Mouse (Mus musculus): ENCODE measurements around the gene Prtg. TPM values are rescaled to one million over a fixed set of nuclear protein-coding genes. Genes with fewer than 3 reads are reported as not detected.

The Prtg gene
- polyA plus RNA-seq, 1 experiment from 2014 or later = 0.17 TPM

DNA sequence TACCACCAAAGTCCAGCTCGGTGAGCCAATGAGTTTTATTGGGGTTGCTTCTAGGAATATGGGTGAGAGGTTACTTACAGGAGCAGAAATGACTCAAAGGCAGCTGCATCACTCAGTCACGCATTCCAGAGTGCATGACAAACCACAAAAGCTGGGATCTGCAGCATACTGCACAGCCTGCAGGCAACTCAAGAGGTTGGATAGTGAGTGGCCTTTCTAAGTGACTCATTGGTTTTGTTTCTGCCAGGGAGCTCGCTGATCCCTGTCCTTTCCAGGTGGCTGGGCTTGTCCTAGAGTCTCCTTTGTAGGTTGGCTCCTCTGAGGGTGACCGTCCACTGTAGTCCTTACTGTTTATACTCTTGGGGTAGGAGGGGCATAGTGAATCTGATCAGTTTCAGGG is 39.5 kb downstream of the Prtg start:
- 73% methylated on average over 4 of the region's 4 CpGs for WGBS
- TF ChIP-seq CTCF (IDR thresholded peaks at IDR 0.05; ENCODE audit: low read depth) = no peak
- H3K9me3 ChIP-seq (ENCODE audit: control insufficient read depth) = no peaks in the 10 kb centered on the region
- peak; percentile 69; the same call in 1 of the 2 replicates for ATAC-seq
- no peaks in the 10 kb centered on the region for H3K4me1 ChIP-seq (replicated peaks; ENCODE audit: control insufficient read depth, insufficient read depth, low read length)
- no peak overlapping the region for H3K4me2 ChIP-seq (replicated peaks; ENCODE audit: low read depth)
- no peaks in the 10 kb centered on the region for H3K27me3 ChIP-seq (replicated peaks; ENCODE audit: control insufficient read depth, insufficient read depth, low read length)
- no peak overlapping the region for H3K4me3 ChIP-seq (ENCODE audit: low read depth, low read length)
- no peak overlapping the region for H3K9ac ChIP-seq (ENCODE audit: low read depth, low read length)
- no peak overlapping the region for H3K27ac ChIP-seq (ENCODE audit: low read depth, low read length)
- no peaks in the 10 kb centered on the region for H3K36me3 ChIP-seq (ENCODE audit: control insufficient read depth, insufficient read depth)

DNA sequence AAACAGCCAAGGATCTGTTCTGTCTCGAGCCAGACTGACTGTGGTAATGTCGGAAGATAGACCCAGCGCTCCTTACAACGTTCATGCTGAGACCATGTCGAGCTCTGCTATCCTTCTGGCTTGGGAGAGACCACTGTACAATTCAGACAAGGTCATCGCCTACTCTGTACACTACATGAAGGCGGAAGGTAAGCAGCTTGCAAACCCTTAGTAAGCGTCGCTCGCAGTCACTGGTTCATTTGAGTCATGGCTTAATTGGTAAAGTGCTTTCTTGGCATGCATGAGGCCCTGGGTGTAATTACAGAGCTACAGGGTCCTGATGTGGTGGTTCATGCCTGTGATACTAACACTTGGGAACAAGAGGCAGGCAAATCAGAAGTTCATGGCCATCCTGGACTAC is 44.9 kb downstream of the Prtg start:
- no peaks in the 10 kb centered on the region for H3K4me1 ChIP-seq (replicated peaks; ENCODE audit: control insufficient read depth, insufficient read depth, low read length)
- WGBS = 95% methylated on average over 10 of the region's 10 CpGs
- H3K27me3 ChIP-seq (replicated peaks; ENCODE audit: control insufficient read depth, insufficient read depth, low read length) = no peaks in the 10 kb centered on the region
- no peaks in the 10 kb centered on the region for H3K36me3 ChIP-seq (ENCODE audit: control insufficient read depth, insufficient read depth)
- no peak overlapping the region for H3K27ac ChIP-seq (ENCODE audit: low read depth, low read length)
- no peak overlapping the region for H3K4me2 ChIP-seq (replicated peaks; ENCODE audit: low read depth)
- ATAC-seq = no peak
- no peaks in the 10 kb centered on the region for H3K9me3 ChIP-seq (ENCODE audit: control insufficient read depth)
- H3K4me3 ChIP-seq (ENCODE audit: low read depth, low read length) = no peak overlapping the region
- H3K9ac ChIP-seq (ENCODE audit: low read depth, low read length) = no peak overlapping the region
- no peak for TF ChIP-seq CTCF (IDR thresholded peaks at IDR 0.05; ENCODE audit: low read depth)

DNA sequence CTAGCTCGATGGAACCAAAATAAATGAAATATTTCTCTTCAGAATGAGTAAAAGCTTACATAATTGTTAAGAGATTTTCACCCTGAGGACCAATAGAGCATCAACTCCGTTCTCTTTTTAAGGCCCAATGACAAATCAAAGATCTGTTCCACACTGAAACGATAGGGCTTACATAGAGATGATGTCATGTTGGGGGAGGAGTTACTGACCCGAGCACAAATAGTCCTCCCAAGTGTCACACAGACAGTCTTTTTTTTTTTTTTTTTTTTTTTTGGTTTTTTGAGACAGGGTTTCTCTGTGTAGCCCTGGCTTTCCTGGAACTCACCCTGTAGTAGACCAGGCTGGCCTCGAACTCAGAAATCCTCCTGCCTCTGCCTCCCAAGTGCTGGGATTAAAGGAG is 45.3 kb downstream of the Prtg start:
- Histone ChIP-seq H3K4me2 (replicated peaks; ENCODE audit: low read depth) (no peak overlapping the region), H3K27me3 (replicated peaks; ENCODE audit: control insufficient read depth, insufficient read depth, low read length) (no peaks in the 10 kb centered on the region), H3K9me3 (ENCODE audit: control insufficient read depth) (no peaks in the 10 kb centered on the region), H3K4me3 (ENCODE audit: low read depth, low read length) (no peak overlapping the region), H3K27ac (ENCODE audit: low read depth, low read length) (no peak overlapping the region), H3K9ac (ENCODE audit: low read depth, low read length) (no peak overlapping the region), H3K36me3 (ENCODE audit: control insufficient read depth, insufficient read depth) (no peaks in the 10 kb centered on the region), H3K4me1 (replicated peaks; ENCODE audit: control insufficient read depth, insufficient read depth, low read length) (no peaks in the 10 kb centered on the region)
- TF ChIP-seq CTCF (IDR thresholded peaks at IDR 0.05; ENCODE audit: low read depth) = no peak
- no peak for ATAC-seq
- WGBS = 86% methylated on average over 5 of the region's 5 CpGs

DNA sequence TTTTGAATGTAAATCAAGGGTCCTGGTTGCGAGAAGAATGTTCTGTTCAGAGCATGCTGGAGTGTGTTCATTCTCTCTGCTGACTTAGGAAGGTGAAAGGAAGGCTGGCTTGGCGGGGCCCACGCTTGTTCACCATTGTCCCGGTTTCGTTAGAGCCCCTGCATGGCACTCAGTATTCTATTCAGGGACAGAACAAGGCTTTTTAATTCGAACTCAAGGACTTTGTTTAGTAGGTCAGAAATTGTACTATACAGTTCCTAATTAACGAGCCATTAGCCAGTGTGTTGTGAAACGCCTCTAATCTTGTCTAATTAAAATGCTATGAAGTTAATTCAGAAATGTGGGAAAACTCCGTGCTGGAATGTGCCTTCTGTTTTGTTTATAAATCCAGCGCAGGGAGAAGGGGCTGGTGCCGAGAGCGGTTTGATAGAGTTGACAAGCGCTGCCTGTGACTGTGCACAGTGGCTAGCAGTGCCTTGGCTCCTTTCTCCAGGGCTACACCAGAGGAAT is 47.1 kb downstream of the Prtg start:
- no peaks in the 10 kb centered on the region for H3K36me3 ChIP-seq (ENCODE audit: control insufficient read depth, insufficient read depth)
- no peak for TF ChIP-seq CTCF (IDR thresholded peaks at IDR 0.05; ENCODE audit: low read depth)
- H3K4me3 ChIP-seq (ENCODE audit: low read depth, low read length) = no peak overlapping the region
- no peak overlapping the region for H3K27ac ChIP-seq (ENCODE audit: low read depth, low read length)
- WGBS = 66% methylated on average over 13 of the region's 13 CpGs
- no peaks in the 10 kb centered on the region for H3K27me3 ChIP-seq (replicated peaks; ENCODE audit: control insufficient read depth, insufficient read depth, low read length)
- ATAC-seq = no peak
- H3K4me2 ChIP-seq (replicated peaks; ENCODE audit: low read depth) = no peak overlapping the region
- no peak overlapping the region for H3K9ac ChIP-seq (ENCODE audit: low read depth, low read length)
- H3K4me1 ChIP-seq (replicated peaks; ENCODE audit: control insufficient read depth, insufficient read depth, low read length) = no peaks in the 10 kb centered on the region
- no peaks in the 10 kb centered on the region for H3K9me3 ChIP-seq (ENCODE audit: control insufficient read depth)

DNA sequence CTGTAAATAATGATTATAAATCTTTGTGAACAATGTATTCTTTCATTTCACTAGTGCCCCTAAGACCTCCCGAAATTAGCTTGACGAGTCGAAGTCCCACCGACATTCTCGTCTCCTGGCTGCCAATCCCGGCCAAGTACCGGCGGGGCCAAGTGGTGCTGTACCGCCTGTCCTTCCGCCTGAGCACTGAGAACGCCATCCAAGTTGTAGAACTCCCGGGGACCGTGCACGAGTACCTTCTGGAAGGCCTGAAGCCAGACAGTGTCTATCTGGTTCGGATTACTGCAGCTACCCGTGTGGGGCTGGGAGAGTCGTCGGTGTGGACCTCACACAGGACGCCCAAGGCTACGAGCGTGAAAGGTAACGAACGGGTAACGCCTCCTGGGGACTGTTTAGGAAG is 50.0 kb downstream of the Prtg start:
- H3K9me3 ChIP-seq (ENCODE audit: control insufficient read depth) = no peaks in the 10 kb centered on the region
- no peaks in the 10 kb centered on the region for H3K27me3 ChIP-seq (replicated peaks; ENCODE audit: control insufficient read depth, insufficient read depth, low read length)
- no peak overlapping the region for H3K4me2 ChIP-seq (replicated peaks; ENCODE audit: low read depth)
- H3K36me3 ChIP-seq (ENCODE audit: control insufficient read depth, insufficient read depth) = no peaks in the 10 kb centered on the region
- H3K27ac ChIP-seq (ENCODE audit: low read depth, low read length) = no peak overlapping the region
- no peak overlapping the region for H3K9ac ChIP-seq (ENCODE audit: low read depth, low read length)
- no peak overlapping the region for H3K4me3 ChIP-seq (ENCODE audit: low read depth, low read length)
- 94% methylated on average over 24 of the region's 24 CpGs for WGBS
- ATAC-seq = no peak
- no peak for TF ChIP-seq CTCF (IDR thresholded peaks at IDR 0.05; ENCODE audit: low read depth)
- no peaks in the 10 kb centered on the region for H3K4me1 ChIP-seq (replicated peaks; ENCODE audit: control insufficient read depth, insufficient read depth, low read length)

DNA sequence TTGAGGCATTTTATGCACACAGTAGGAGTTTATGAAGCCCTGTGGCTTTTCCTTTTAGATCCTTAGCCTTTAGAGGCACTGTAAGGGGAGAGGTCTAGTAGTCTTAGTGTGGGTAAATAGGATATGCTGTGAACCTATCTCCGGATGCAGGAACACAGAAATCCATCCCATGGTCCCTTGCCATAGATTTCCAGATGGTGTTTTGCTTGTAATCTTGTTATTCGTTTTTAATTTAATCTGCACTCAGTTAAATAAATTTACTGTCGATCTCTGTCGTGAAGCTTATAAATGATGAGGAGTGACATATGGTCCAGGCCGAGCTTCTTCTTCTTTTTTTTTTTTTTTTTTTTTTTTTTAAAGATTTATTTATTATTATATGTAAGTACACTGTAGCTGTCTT is 54.1 kb downstream of the Prtg start:
- Histone ChIP-seq H3K4me2 (replicated peaks; ENCODE audit: low read depth) (no peak overlapping the region), H3K36me3 (ENCODE audit: control insufficient read depth, insufficient read depth) (no peaks in the 10 kb centered on the region), H3K27ac (ENCODE audit: low read depth, low read length) (no peak overlapping the region), H3K4me3 (ENCODE audit: low read depth, low read length) (no peak overlapping the region), H3K4me1 (replicated peaks; ENCODE audit: control insufficient read depth, insufficient read depth, low read length) (no peaks in the 10 kb centered on the region), H3K27me3 (replicated peaks; ENCODE audit: control insufficient read depth, insufficient read depth, low read length) (no peaks in the 10 kb centered on the region), H3K9me3 (ENCODE audit: control insufficient read depth) (no peaks in the 10 kb centered on the region), H3K9ac (ENCODE audit: low read depth, low read length) (no peak overlapping the region)
- TF ChIP-seq CTCF (IDR thresholded peaks at IDR 0.05; ENCODE audit: low read depth) = no peak
- no peak for ATAC-seq
- WGBS = 77% methylated on average over 5 of the region's 5 CpGs

DNA sequence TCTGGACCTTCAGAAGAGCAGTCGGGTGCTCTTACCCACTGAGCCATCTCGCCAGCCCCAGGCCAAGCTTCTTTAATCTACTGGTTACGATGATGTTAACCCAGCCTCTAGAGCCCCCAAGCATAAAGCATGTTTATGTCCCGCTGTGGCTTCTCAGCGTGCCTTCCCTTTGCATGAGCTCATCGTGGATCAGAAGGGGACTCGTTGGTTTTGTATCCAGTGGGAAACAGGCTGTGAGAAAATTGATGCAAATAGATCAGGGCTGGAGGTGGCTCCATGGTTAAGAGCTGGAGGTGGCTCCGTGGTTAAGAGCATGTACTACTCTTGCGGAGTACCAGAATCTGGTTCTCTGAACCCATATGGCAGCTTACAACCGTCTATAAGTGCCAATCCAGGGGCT is 54.6 kb downstream of the Prtg start:
- no peak for ATAC-seq
- no peak for TF ChIP-seq CTCF (IDR thresholded peaks at IDR 0.05; ENCODE audit: low read depth)
- H3K27me3 ChIP-seq (replicated peaks; ENCODE audit: control insufficient read depth, insufficient read depth, low read length) = no peaks in the 10 kb centered on the region

More for the DNA sequence above, 54.6 kb downstream of the Prtg start:
- no peak overlapping the region for H3K4me2 ChIP-seq (replicated peaks; ENCODE audit: low read depth)
- H3K9ac ChIP-seq (ENCODE audit: low read depth, low read length) = no peak overlapping the region
- H3K4me3 ChIP-seq (ENCODE audit: low read depth, low read length) = no peak overlapping the region
- no peaks in the 10 kb centered on the region for H3K36me3 ChIP-seq (ENCODE audit: control insufficient read depth, insufficient read depth)
- no peaks in the 10 kb centered on the region for H3K9me3 ChIP-seq (ENCODE audit: control insufficient read depth)
- no peaks in the 10 kb centered on the region for H3K4me1 ChIP-seq (replicated peaks; ENCODE audit: control insufficient read depth, insufficient read depth, low read length)
- H3K27ac ChIP-seq (ENCODE audit: low read depth, low read length) = no peak overlapping the region
- 85% methylated on average over 10 of the region's 10 CpGs for WGBS
